Mouse (Mus musculus): Measurements from ENCODE around the gene Cd300lf. TPM values are rescaled to one million over a fixed set of nuclear protein-coding genes. Genes with fewer than 3 reads are reported as not detected.
A peak's percentile ranks its signal among the peaks of the same experiment; 100 is the strongest.

Cd300lf gene
- total and polyA plus RNA-seq, 3 experiments: 15.5 to 36.9 (median 35.3) TPM

DNA sequence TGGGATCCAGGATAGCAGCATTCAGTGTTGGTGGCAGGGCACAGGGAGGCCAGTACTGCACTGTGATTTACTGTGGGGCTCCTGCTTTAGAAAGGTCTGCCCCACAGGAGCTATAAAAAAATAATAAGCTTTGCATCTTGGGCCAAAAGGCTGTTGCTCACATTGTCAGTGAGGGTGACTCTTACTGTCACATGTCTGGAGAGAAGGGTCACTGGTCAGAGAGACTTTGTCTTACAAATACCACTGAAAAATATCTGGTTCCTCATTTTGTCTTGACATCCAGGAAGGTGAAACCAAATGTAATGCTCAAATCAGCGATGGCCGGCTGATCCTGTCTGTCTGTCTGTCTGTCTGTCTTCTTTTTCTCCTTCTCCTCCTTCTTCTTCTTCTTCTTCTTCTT lies 8.2 kb upstream of the Cd300lf start:
- Histone ChIP-seq H3K9me3 (replicated peaks; ENCODE audit: low read length) (no peaks in the 10 kb centered on the region), H3K79me2 (replicated peaks; ENCODE audit: control insufficient read depth, extremely low read depth, insufficient read depth, poor library complexity, severe bottlenecking) (no peaks in the 10 kb centered on the region), H3K4me3 (replicated peaks in 1 of 3; ENCODE audit: low read depth in 2 of 3, low read length in 2 of 3, poor library complexity in 1 of 3) (no peak overlapping the region), H3K27me3 (replicated peaks) (no peaks in the 10 kb centered on the region), H3K27ac (ENCODE audit: insufficient read depth, low read depth) (peak overlapping the region; percentile 27; the same call in 1 of the 2 replicates), H3K4me2 (ENCODE audit: insufficient read depth, low read depth, poor library complexity, severe bottlenecking) (peak overlapping the region; percentile 45), H3K36me3 (replicated peaks in 1 of 2; ENCODE audit: control insufficient read depth in 1 of 2, insufficient read depth in 1 of 2, low read length in 1 of 2) (peaks cover 3 to 5% of the 10 kb centered on the region in 2 experiments), H3K9ac (ENCODE audit: insufficient read depth, low read depth) (no peak overlapping the region; the same call in 1 of the 2 replicates), H3K4me1 (ENCODE audit: control insufficient read depth in 1 of 2, insufficient read depth in 2 of 2) (peaks cover 26 to 52% of the 10 kb centered on the region in 2 experiments)
- DNase-seq (ENCODE audit: extremely low read depth): no peak
- in situ Hi-C loops (cut with MboI; ENCODE audit: low pct_ligation_motif_present, low pct_unique_long_range_greater_than_20kb, low sequenced_read_pairs): loop anchor here (5.0 kb wide), 1 partner anchor 45 kb away; no protein-coding TSS in a partner anchor
- TF ChIP-seq TCF12 (IDR thresholded peaks at IDR 0.05; ENCODE audit: low read depth, low read length) (no peak), MYC (IDR thresholded peaks at IDR 0.05; ENCODE audit: low read depth, low read length) (peak; percentile 83), TBP (conservative IDR thresholded peaks at IDR 0.05; ENCODE audit: low read depth, low read length) (no peak), ZKSCAN1 (IDR thresholded peaks at IDR 0.05; ENCODE audit: borderline replicate concordance, low read depth, low read length) (no peak), POLR2A (IDR thresholded peaks at IDR 0.05; ENCODE audit: low read depth, low read length) (no peak), MAZ (IDR thresholded peaks at IDR 0.05; ENCODE audit: low read depth, low read length) (no peak), MEF2A (IDR thresholded peaks at IDR 0.05; ENCODE audit: borderline replicate concordance, low read depth, low read length) (no peak), ZNF384 (IDR thresholded peaks at IDR 0.05; ENCODE audit: low read depth, low read length) (no peak; the same call in 1 of the 2 replicates), SMC3 (IDR thresholded peaks at IDR 0.05; ENCODE audit: low read depth, low read length) (no peak), RAD21 (IDR thresholded peaks at IDR 0.05; ENCODE audit: low read depth, low read length) (no peak), NELFE (IDR thresholded peaks at IDR 0.05; ENCODE audit: low read depth, low read length) (no peak), USF1 (IDR thresholded peaks at IDR 0.05; ENCODE audit: low read depth, low read length) (peak; percentile 23), GABPA (IDR thresholded peaks at IDR 0.05; ENCODE audit: insufficient replicate concordance, low read depth, low read length) (no peak), POLR2AphosphoS2 (IDR thresholded peaks at IDR 0.05; ENCODE audit: low read depth, low read length) (no peak), UBTF (IDR thresholded peaks at IDR 0.05; ENCODE audit: low read depth, low read length) (no peak), MAX (IDR thresholded peaks at IDR 0.05; ENCODE audit: low read length) (peak; percentile 42; the same call in 1 of the 2 replicates), IRF4 (IDR thresholded peaks at IDR 0.05; ENCODE audit: low read depth, low read length) (peak; percentile 69; the same call in 1 of the 2 replicates), EP300 (IDR thresholded peaks at IDR 0.05; ENCODE audit: low read length) (peak; percentile 84), RCOR1 (conservative IDR thresholded peaks at IDR 0.05; ENCODE audit: low read depth, low read length) (no peak), CHD2 (IDR thresholded peaks at IDR 0.05; ENCODE audit: low read length) (no peak), ELF1 (IDR thresholded peaks at IDR 0.05; ENCODE audit: low read depth, low read length) (no peak), MXI1 (IDR thresholded peaks at IDR 0.05; ENCODE audit: low read depth, low read length) (peak; percentile 81), MAFK (IDR thresholded peaks at IDR 0.05; ENCODE audit: insufficient replicate concordance, low read length) (no peak), JUN (IDR thresholded peaks at IDR 0.05; ENCODE audit: insufficient read depth, low read depth, low read length) (peak; percentile 31; the same call in 1 of the 2 replicates), BHLHE40 (IDR thresholded peaks at IDR 0.05; ENCODE audit: low read depth, low read length) (peak; percentile 82), JUND (conservative IDR thresholded peaks at IDR 0.05; ENCODE audit: low read depth, low read length) (no peak)
- dilution Hi-C loops (cut with MboI; ENCODE audit: extremely low pct_ligation_motif_present, extremely low pct_unique_long_range_greater_than_20kb, low sequenced_read_pairs): no loop called here
